Mouse (Mus musculus): ENCODE measurements around the gene Cops3.

The Cops3 gene

GRCm38 (mm10) chr11:59811211-59811610 lies 28.4 kb downstream of the Cops3 start:
- no peak for DNase-seq (ENCODE audit: low spot score in 2 of 2)

GRCm38 (mm10) chr11:59810480-59811158 lies 29.0 kb downstream of the Cops3 start:
- no peak for DNase-seq (ENCODE audit: low spot score in 2 of 2)

GRCm38 (mm10) chr11:59809670-59810474 lies 29.8 kb downstream of the Cops3 start, which contains the start of gene Flcn:
Gene Flcn, minus strand, starts transcription at chr11:59810016.
- peak; percentile 61 to 86 for DNase-seq (ENCODE audit: low spot score in 2 of 2)

- DNase-seq (ENCODE audit: low spot score in 2 of 2): no peak
These were observed 30.5 kb downstream of the Cops3 start for GRCm38 (mm10) chr11:59809071-59809669.

- DNase-seq (ENCODE audit: low spot score in 2 of 2): no peak
These were observed 31.3 kb downstream of the Cops3 start for GRCm38 (mm10) chr11:59808170-59808960.

- no peak for DNase-seq (ENCODE audit: low spot score in 2 of 2)
These were observed 34.0 kb downstream of the Cops3 start for GRCm38 (mm10) chr11:59805656-59806055.

- DNase-seq (ENCODE audit: low spot score in 2 of 2): no peak
These were observed 34.4 kb downstream of the Cops3 start for GRCm38 (mm10) chr11:59805256-59805655.

- DNase-seq (ENCODE audit: low spot score in 2 of 2): no peak
These were observed 35.1 kb downstream of the Cops3 start for GRCm38 (mm10) chr11:59804409-59805110.

GRCm38 (mm10) chr11:59803516-59803915 lies 36.1 kb downstream of the Cops3 start:
- no peak for DNase-seq (ENCODE audit: low spot score in 2 of 2)

- DNase-seq (ENCODE audit: low spot score in 2 of 2): no peak
These were observed 37.8 kb downstream of the Cops3 start for GRCm38 (mm10) chr11:59801881-59802280.

GRCm38 (mm10) chr11:59800412-59800811 lies 39.2 kb downstream of the Cops3 start:
- DNase-seq (ENCODE audit: low spot score in 2 of 2): no peak

- DNase-seq (ENCODE audit: low spot score in 2 of 2): no peak
These were observed 46.2 kb downstream of the Cops3 start for GRCm38 (mm10) chr11:59793390-59793789.

GRCm38 (mm10) chr11:59789311-59789710 lies 50.3 kb downstream of the Cops3 start:
- DNase-seq (ENCODE audit: low spot score in 2 of 2): no peak

- peak in 1 of 2 experiments; percentile 22 for DNase-seq (ENCODE audit: low spot score in 2 of 2)
These were observed 52.3 kb downstream of the Cops3 start, which contains the start of gene Pld6 for GRCm38 (mm10) chr11:59787199-59787781. Gene Pld6, minus strand, starts transcription at chr11:59787645.

GRCm38 (mm10) chr11:59786444-59787198 lies 53.0 kb downstream of the Cops3 start:
- DNase-seq (ENCODE audit: low spot score in 2 of 2): no peak

- no peak for DNase-seq (ENCODE audit: low spot score in 2 of 2)
These were observed 56.0 kb downstream of the Cops3 start for GRCm38 (mm10) chr11:59783591-59783990.

GRCm38 (mm10) chr11:59782091-59782590 lies 57.5 kb downstream of the Cops3 start:
- no peak for DNase-seq (ENCODE audit: low spot score in 2 of 2)

- no peak for DNase-seq (ENCODE audit: low spot score in 2 of 2)
These were observed 59.4 kb downstream of the Cops3 start for GRCm38 (mm10) chr11:59780241-59780640.

- no peak for DNase-seq (ENCODE audit: low spot score in 2 of 2)
These were observed 60.2 kb downstream of the Cops3 start for GRCm38 (mm10) chr11:59779406-59779805.

GRCm38 (mm10) chr11:59778874-59779223 lies 60.8 kb downstream of the Cops3 start:
- DNase-seq (ENCODE audit: low spot score in 2 of 2): no peak
